Mouse (Mus musculus) cerebellum, adult 11 months (tissue): Measurements from ENCODE around the gene Tgm2.
A peak's percentile ranks its signal among the peaks of the same experiment; 100 is the strongest.

Source experiments
- DNase-seq: peaks from one replicate; pipeline ENCODE4 v3.0.0; 2022

Tgm2 gene

GRCm38 (mm10) chr2:158106947-158107587 lies 39.2 kb downstream of the Tgm2 start:
- DNase-seq: no peak

- no peak for DNase-seq
These were observed 40.6 kb downstream of the Tgm2 start for GRCm38 (mm10) chr2:158105605-158106004.

- DNase-seq: no peak
These were observed 41.3 kb downstream of the Tgm2 start for GRCm38 (mm10) chr2:158104966-158105365.

GRCm38 (mm10) chr2:158101768-158102167 lies 44.5 kb downstream of the Tgm2 start:
- DNase-seq: no peak

- no peak for DNase-seq
These were observed 46.7 kb downstream of the Tgm2 start for GRCm38 (mm10) chr2:158099537-158099936.

GRCm38 (mm10) chr2:158098730-158099129 lies 47.5 kb downstream of the Tgm2 start:
- no peak for DNase-seq

GRCm38 (mm10) chr2:158097071-158097470 lies 49.2 kb downstream of the Tgm2 start:
- DNase-seq: no peak

- DNase-seq: peak; percentile 44
These were observed 51.4 kb downstream of the Tgm2 start for GRCm38 (mm10) chr2:158094846-158095245.

GRCm38 (mm10) chr2:158094300-158094699 lies 51.9 kb downstream of the Tgm2 start:
- no peak for DNase-seq

- DNase-seq: no peak
These were observed 52.9 kb downstream of the Tgm2 start for GRCm38 (mm10) chr2:158093345-158093744.

- no peak for DNase-seq
These were observed 56.1 kb downstream of the Tgm2 start for GRCm38 (mm10) chr2:158090096-158090495.

GRCm38 (mm10) chr2:158084486-158084885 lies 61.8 kb downstream of the Tgm2 start:
- no peak for DNase-seq

GRCm38 (mm10) chr2:158080622-158081241 lies 65.5 kb downstream of the Tgm2 start:
- no peak for DNase-seq

GRCm38 (mm10) chr2:158079843-158080395 lies 66.3 kb downstream of the Tgm2 start:
- no peak for DNase-seq

GRCm38 (mm10) chr2:158078971-158079370 lies 67.3 kb downstream of the Tgm2 start:
- DNase-seq: no peak

- no peak for DNase-seq
These were observed 68.3 kb downstream of the Tgm2 start for GRCm38 (mm10) chr2:158077981-158078380.

- no peak for DNase-seq
These were observed 69.5 kb downstream of the Tgm2 start for GRCm38 (mm10) chr2:158076690-158077089.

GRCm38 (mm10) chr2:158074835-158075234 lies 71.4 kb downstream of the Tgm2 start:
- DNase-seq: no peak

GRCm38 (mm10) chr2:158071633-158071995 lies 74.6 kb downstream of the Tgm2 start:
- DNase-seq: no peak

GRCm38 (mm10) chr2:158070885-158071632 lies 75.2 kb downstream of the Tgm2 start:
- DNase-seq: no peak

GRCm38 (mm10) chr2:158068444-158068971 lies 77.7 kb downstream of the Tgm2 start:
- DNase-seq: no peak

GRCm38 (mm10) chr2:158067260-158067824 lies 78.9 kb downstream of the Tgm2 start:
- DNase-seq: no peak

GRCm38 (mm10) chr2:158066456-158066855 lies 79.8 kb downstream of the Tgm2 start:
- no peak for DNase-seq
